Comparison of ENCODE assay signal across 8 mouse cellular contexts in the genomic region with DNA sequence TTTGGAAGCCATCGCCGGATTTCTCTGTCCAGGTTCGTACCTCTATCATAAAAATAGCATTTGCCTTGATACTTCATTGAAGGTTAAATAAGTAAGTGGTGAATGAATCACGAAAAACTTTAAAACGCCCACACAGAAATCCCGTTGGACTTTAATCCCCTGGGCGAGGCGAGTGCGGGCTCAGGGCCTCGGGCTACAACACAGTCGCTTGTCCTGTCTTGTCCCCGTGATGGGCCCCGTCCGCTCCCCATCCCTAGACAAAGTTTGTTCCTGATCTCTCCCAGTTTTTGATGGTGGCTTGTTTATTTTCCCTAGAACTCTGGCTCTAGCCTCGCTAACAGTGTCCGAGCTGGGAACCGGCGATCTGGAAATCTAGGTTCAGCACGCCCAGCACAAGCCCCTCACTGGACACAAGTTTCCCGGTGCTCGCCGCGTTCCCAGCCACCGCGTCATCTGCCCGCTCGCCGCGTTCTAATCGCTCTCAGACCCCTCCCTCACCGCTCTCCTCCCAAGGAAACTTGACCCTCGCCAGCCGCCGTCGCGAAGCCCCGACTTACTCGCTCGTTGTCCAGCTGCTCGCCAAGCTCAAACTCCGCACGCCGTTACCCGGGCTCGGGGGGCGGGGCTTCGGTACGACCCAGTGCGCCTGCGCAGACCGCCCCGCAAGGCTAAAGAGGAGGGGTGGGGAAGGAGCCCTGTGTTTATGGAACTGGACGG. TPM values are rescaled to one million over a fixed set of nuclear protein-coding genes. Genes with fewer than 3 reads are reported as not detected.
DNase-seq lines count a peak whose midpoint lies in the region; ATAC-seq lines count a peak whose summit lies in the region.

TSS of gene Gss (minus strand) at position 674 of the 717 bp plus-strand sequence.

- DNase-seq in T-cell, adult 2 months (ENCODE audit: low spot score): peak; percentile 85
- DNase-seq in cerebellum, postnatal 36 days: peak; percentile 99
- DNase-seq in frontal cortex, postnatal 36 days (ENCODE audit: low spot score in 2 of 2): peak; percentile 98 to 99
- peak; percentile 95 for DNase-seq in left cerebral cortex, adult 11 months (ENCODE audit: low spot score)
- peak; percentile 99 to 100 for DNase-seq in lung, postnatal 4 days
- peak; percentile 98 for DNase-seq in retina, postnatal 7 days (ENCODE audit: low read depth, low spot score)
- peak; percentile 100 for DNase-seq in urinary bladder, adult 2 months (ENCODE audit: low spot score)

- under 1% methylated on average over 53 of the region's 53 CpGs for WGBS in hindbrain, embryonic 15.5 days

- H3K36me3 ChIP-seq in hindbrain, embryonic 15.5 days: no peaks in the 10 kb centered on the region

- H3K4me2 ChIP-seq in hindbrain, embryonic 15.5 days: peak within 1 kb of the TSS; percentile 81

- no peaks in the 10 kb centered on the region for H3K9me3 ChIP-seq in hindbrain, embryonic 15.5 days

- H3K27me3 ChIP-seq in hindbrain, embryonic 15.5 days: 0 out of 2 replicates have a peak, but pooled peaks cover 2% of the 10 kb centered on the region

- H3K9ac ChIP-seq in hindbrain, embryonic 15.5 days: peak within 1 kb of the TSS; percentile 53

- H3K27ac ChIP-seq in hindbrain, embryonic 15.5 days (replicated peaks): peak within 1 kb of the TSS; percentile 77

- ATAC-seq in hindbrain, embryonic 15.5 days (ENCODE audit: low FRiP score, low read depth): peak; percentile 92

- peaks cover 18% of the 10 kb centered on the region for H3K4me1 ChIP-seq in hindbrain, embryonic 15.5 days (replicated peaks)

- peak within 1 kb of the TSS; percentile 56 for H3K4me3 ChIP-seq in hindbrain, embryonic 15.5 days

RNA-seq across cellular contexts. Expression of gene Gss, which starts in this region (rescaled TPM):
- polyA plus RNA-seq in hindbrain, embryonic 15.5 days (2015; fragmentation: Nextera tagmentation; extraction: Ambion mirVana): 14.9 and 15.3 TPM in 2 replicates
- 15.4 and 17.5 TPM in 2 replicates for polyA plus RNA-seq in urinary bladder, adult 2 months (2012; rRNA removed)

Comparison
In these comparisons a context has a peak if more than half of its experiments do, and no peak if none do; other contexts are left out.
1. Peak in every context shown above with its lines: DNase-seq, ATAC-seq, H3K4me3 ChIP-seq and H3K27ac ChIP-seq.